Mouse (Mus musculus): Measurements from ENCODE around the gene Cdc7. TPM values are rescaled to one million over a fixed set of nuclear protein-coding genes. Genes with fewer than 3 reads are reported as not detected.
"Not testable (repeated sequence)": the region's sequence is repeated elsewhere in the genome, so short reads cannot be mapped to it uniquely, and the experiment has no call there.

Cdc7 gene
- total RNA-seq (2021), result 1 to 10 TPM; 6.5 to 7.1 TPM
- long read RNA-seq, experiment 1, partial matches to known transcripts, result 0 of 10 reads
- long read RNA-seq, experiment 1, other reads (novel, unspliced or antisense), result 4 of 10 reads
- long read RNA-seq, experiment 2, partial matches to known transcripts, result 3 of 10 reads
- long read RNA-seq, experiment 2, other reads (novel, unspliced or antisense), result 1 of 10 reads

GRCm38 (mm10) chr5:106963584-106964512, at the start of gene Cdc7:
Cdc7 (plus strand) TSS chr5:106964322.
- peak; percentile 90 to 95 for DNase-seq (ENCODE audit: low spot score in 2 of 2)

GRCm38 (mm10) chr5:106919315-106919714, 44.8 kb upstream of the Cdc7 start:
- no peak for DNase-seq (ENCODE audit: low spot score in 2 of 2)

GRCm38 (mm10) chr5:106925488-106926368, 38.4 kb upstream of the Cdc7 start, which contains the start of gene Hfm1:
Hfm1 (minus strand) TSS chr5:106926321.
- peak; percentile 31 to 48 for DNase-seq (ENCODE audit: low spot score in 2 of 2)

- no peak for DNase-seq (ENCODE audit: low spot score in 2 of 2)
Observed at GRCm38 (mm10) chr5:106926369-106926686, 37.8 kb upstream of the Cdc7 start.

GRCm38 (mm10) chr5:106927996-106928395, 36.1 kb upstream of the Cdc7 start:
- no peak for DNase-seq (ENCODE audit: low spot score in 2 of 2)

GRCm38 (mm10) chr5:106946342-106946741, 17.8 kb upstream of the Cdc7 start:
- DNase-seq (ENCODE audit: low spot score in 2 of 2), result no peak

- DNase-seq (ENCODE audit: low spot score in 2 of 2), result no peak
Observed at GRCm38 (mm10) chr5:106948683-106949082, 15.4 kb upstream of the Cdc7 start.

- DNase-seq (ENCODE audit: low spot score in 2 of 2), result no peak
Observed at GRCm38 (mm10) chr5:106956467-106956866, 7.7 kb upstream of the Cdc7 start.

- no peak for DNase-seq (ENCODE audit: low spot score in 2 of 2)
Observed at GRCm38 (mm10) chr5:106959031-106959430, 5.1 kb upstream of the Cdc7 start.

GRCm38 (mm10) chr5:106960451-106960850, 3.7 kb upstream of the Cdc7 start:
- no peak for DNase-seq (ENCODE audit: low spot score in 2 of 2)

GRCm38 (mm10) chr5:106964513-106965014, 442 bp downstream of the Cdc7 start:
- DNase-seq (ENCODE audit: low spot score in 2 of 2), result no peak

GRCm38 (mm10) chr5:106966443-106966842, 2.3 kb downstream of the Cdc7 start:
- DNase-seq (ENCODE audit: low spot score in 2 of 2), result no peak

GRCm38 (mm10) chr5:106967578-106967977, 3.5 kb downstream of the Cdc7 start:
- DNase-seq (ENCODE audit: low spot score in 2 of 2), result no peak

GRCm38 (mm10) chr5:106973883-106974282, 9.8 kb downstream of the Cdc7 start:
- no peak for DNase-seq (ENCODE audit: low spot score in 2 of 2)

- no peak for DNase-seq (ENCODE audit: low spot score in 2 of 2)
Observed at GRCm38 (mm10) chr5:106979156-106979555, 15.0 kb downstream of the Cdc7 start.

- DNase-seq (ENCODE audit: low spot score in 2 of 2), result no peak
Observed at GRCm38 (mm10) chr5:106982298-106982952, 18.3 kb downstream of the Cdc7 start.

GRCm38 (mm10) chr5:106984934-106985333, 20.8 kb downstream of the Cdc7 start:
- not testable (repeated sequence) for DNase-seq (ENCODE audit: low spot score in 2 of 2)

- no peak for DNase-seq (ENCODE audit: low spot score in 2 of 2)
Observed at GRCm38 (mm10) chr5:106985594-106985993, 21.5 kb downstream of the Cdc7 start.

- DNase-seq (ENCODE audit: low spot score in 2 of 2), result peak in 1 of 2 experiments; percentile 29
Observed at GRCm38 (mm10) chr5:106989181-106989580, 25.1 kb downstream of the Cdc7 start.

- no peak for DNase-seq (ENCODE audit: low spot score in 2 of 2)
Observed at GRCm38 (mm10) chr5:106989786-106990185, 25.7 kb downstream of the Cdc7 start.
